Mouse (Mus musculus): ENCODE data around the gene Glis1. TPM values are rescaled to one million over a fixed set of nuclear protein-coding genes. Genes with fewer than 3 reads are reported as not detected.

Gene Glis1
- polyA plus RNA-seq, 1 experiment from 2014 or later, result 1.2 TPM

Small RNA genes lying within 50 kb of the gene (microRNA-seq; reads per million reads assigned to microRNA genes)
- gene Gm24804 (ENCODE audit: borderline number of aligned reads), result not detected

Other genes with a start within 250 kb of the Glis1 start
- gene Ldlrad1, start 225.4 kb upstream of the Glis1 start, polyA plus RNA-seq (2014; fragmentation: Nextera tagmentation; extraction: Ambion mirVana), result not detected in 2 replicates
- 40.7 and 41.1 TPM in 2 replicates for gene Lrrc42, start 181.1 kb upstream of the Glis1 start, polyA plus RNA-seq (2014; fragmentation: Nextera tagmentation; extraction: Ambion mirVana)
- 14.8 and 16.0 TPM in 2 replicates for gene Hspb11, start 181.0 kb upstream of the Glis1 start, polyA plus RNA-seq (2014; fragmentation: Nextera tagmentation; extraction: Ambion mirVana)
- gene Dio1, start 127.4 kb upstream of the Glis1 start, polyA plus RNA-seq (2014; fragmentation: Nextera tagmentation; extraction: Ambion mirVana), result 0.12 TPM in 1 of 2 replicates, not detected in the other
- gene Yipf1, start 120.2 kb upstream of the Glis1 start, polyA plus RNA-seq (2014; fragmentation: Nextera tagmentation; extraction: Ambion mirVana), result 39.0 and 45.5 TPM in 2 replicates
- 47.4 and 53.2 TPM in 2 replicates for gene Ndc1, start 66.8 kb upstream of the Glis1 start, polyA plus RNA-seq (2014; fragmentation: Nextera tagmentation; extraction: Ambion mirVana)
- not detected in 2 replicates for gene Dmrtb1, start 249.6 kb downstream of the Glis1 start, polyA plus RNA-seq (2014; fragmentation: Nextera tagmentation; extraction: Ambion mirVana)

All from liver, embryonic 11.5 days (tissue).